Mouse (Mus musculus): Measurements from ENCODE around the gene Slc10a7.

Gene Slc10a7

GRCm38 (mm10) chr8:78626632-78627031, 117.5 kb downstream of the Slc10a7 start:
- DNase-seq = no peak

DNA sequence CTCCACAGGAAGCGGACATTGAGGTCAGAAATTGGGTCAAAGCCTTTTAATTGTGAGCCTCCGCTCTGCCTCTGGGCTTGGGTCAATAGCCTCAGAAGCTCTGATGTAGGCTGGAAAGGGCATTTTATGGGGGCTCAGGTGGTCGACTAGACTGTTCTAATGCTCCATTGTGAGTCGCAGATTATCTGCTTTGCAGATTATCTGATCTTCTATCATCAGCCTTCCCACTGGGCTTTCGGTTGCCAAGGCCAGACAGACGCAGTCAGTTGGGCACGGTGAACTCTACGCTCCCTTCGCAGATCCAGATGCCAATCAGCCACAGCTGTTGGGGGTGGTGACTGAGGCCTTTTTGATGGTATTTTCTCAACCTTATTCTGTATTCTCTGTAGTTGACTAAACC, 118.6 kb downstream of the Slc10a7 start:
- no peak for DNase-seq

GRCm38 (mm10) chr8:78630414-78631164, 121.4 kb downstream of the Slc10a7 start:
- peak; percentile 10 for DNase-seq

DNA sequence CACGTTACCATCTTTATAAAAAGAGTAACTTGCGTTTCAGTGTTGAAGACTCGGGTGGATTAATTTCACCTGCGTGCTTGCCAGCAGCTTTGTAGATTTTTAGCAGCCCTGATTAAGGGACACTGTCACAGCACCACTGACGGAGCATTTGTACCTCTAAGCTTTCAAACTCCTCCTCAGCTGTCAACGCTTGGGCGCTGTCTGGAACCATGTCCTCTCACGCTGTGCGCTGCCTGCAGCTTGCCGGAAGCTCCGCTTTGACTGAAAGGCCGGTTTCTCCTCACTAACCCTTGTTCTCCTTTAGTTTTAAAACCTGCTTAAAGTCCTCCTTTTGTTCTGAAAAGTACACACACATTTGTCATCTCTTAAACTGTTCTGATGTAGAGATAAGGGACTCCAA, 123.9 kb downstream of the Slc10a7 start:
- no peak for DNase-seq

GRCm38 (mm10) chr8:78634018-78634417, 124.9 kb downstream of the Slc10a7 start:
- DNase-seq = no peak

DNA sequence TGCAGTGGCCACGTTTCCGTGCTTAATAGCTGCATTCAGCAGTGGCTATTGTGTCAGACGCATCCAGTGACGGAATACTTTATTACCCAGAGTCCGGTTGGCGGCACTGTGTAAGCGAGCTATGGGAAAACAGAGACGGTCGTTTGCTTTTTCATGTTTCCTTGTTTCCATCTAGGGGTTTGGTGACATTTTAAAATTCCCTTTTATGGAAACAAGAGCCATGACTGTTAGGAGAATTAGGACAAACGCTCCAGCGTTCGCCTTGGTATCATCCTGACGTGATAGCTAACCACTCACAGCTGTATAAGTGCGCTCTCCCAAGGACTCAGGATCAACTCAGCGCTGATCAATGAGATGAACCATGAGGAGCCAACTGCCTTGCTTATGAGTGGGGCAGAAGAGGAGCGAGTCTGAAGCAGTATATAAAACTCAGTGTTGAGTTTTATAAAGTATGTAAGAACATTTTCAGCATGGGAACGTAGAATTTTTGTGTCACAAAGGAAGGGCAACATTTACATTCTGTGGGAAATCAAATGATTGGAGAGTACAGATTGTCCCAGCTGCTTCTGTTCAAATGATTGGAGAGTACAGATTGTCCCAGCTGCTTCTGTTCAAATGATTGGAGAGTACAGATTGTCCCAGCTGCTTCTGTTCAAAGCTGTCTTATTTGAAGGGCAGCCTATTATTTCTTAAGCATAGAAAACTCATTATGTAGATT, 125.5 kb downstream of the Slc10a7 start:
- DNase-seq = no peak

GRCm38 (mm10) chr8:78635241-78635771, 126.2 kb downstream of the Slc10a7 start:
- no peak for DNase-seq

DNA sequence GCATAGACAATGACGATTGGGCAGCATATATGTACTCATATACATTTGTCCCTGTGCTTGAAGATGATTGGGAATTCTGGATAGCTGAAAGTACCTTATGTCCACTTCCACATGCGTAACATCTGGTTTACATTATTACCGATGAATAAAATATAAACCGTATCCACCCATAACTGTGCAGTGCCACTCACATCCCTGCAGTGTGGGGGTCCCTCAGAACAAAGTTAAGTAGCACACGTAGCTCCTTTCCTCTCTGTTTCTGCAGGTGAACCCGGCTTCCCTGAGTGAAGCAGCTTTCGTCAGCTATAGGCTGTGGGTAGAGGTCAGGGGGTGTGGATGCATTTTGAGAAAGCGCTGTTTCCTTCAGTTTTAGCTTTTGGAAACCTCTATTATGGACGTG, 132.8 kb downstream of the Slc10a7 start:
- DNase-seq = no peak

DNA sequence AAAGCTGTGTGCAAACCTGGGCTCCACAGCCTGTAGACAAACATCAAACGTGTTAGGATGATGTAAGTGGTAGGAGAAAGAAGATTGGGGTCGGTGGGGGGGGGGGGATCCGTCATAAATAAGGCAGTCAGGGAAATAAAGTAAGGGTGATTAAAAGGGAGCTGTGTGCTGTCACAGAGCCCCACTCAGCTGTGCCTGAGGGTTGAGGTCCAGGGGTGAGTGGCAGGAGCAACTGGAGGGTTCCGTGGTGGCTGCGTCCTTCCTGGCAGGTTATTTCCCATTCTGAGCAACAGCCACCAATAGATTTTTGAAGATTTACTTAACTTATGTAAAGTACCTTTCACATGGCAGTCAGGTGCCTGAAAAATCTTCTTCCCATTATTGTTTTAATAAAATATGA, 133.2 kb downstream of the Slc10a7 start:
- no peak for DNase-seq

DNA sequence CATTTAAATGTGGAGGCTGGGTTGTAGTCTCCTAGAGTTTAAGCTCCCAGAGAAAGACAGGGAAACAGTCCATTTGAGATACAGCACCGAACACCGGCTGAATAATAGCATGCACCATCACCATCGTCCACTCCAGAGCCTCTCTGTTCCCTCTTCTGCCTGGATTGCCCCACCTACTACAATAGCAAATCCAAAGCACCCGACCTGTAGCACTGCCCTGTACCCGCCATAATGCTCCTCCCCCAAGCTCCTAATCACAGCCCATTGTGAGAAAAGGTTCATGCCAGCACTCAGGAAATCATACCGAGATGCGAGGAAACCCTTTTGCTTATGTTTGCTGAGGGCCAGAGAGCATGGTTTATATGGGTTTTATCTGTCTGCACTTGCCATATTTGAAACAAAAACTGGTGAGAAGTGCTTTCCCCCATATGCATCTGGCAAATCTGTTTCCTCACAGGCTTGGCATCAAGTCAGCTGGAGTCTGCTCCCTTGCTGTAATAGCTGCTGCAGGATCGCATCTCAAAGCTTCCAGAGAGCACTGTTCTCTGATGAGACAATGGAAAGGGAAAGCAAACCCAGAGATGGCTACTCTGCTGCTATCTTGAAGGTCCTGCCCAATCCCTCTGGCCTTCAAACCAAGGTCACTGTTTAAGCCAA, 138.0 kb downstream of the Slc10a7 start:
- DNase-seq = no peak

DNA sequence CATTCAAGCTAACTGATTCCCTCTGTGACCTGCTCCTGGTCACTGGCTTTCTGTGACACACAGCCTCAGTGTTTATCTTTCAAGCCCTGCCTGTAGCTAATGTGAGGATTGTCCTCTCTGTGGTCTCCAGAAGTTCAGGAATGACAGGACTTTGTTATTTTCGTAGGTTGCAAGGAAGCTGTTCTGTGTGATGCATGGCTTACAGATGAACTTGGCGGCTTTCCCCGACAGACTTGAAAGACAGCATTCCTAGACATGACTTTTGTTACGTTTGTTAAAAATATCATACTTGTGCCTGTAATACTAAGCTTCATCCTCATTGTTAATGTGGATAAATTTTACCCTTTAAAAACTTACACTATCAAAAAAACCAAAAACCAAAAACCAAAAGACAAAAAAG, 138.7 kb downstream of the Slc10a7 start:
- DNase-seq = no peak

DNA sequence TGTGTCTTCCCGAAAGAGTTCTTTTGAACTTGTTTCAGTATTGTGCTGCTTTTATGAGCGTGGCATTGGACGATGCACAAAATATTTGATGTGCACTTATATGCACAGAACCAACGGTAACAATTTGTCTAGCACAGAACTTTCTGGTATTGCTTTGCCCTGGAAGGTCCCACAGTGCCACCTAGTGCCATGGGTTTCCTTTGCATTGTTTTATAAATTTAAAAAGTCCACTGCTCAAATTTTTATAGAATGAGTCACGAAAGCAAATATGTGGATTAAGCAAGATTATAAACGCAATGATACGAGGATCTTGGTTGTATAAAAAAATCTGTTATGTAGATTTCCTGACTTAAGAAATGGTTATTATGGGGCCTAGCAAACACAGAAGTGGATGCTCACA, 139.8 kb downstream of the Slc10a7 start:
- peak; percentile 87 for DNase-seq

GRCm38 (mm10) chr8:78651670-78652069, 142.5 kb downstream of the Slc10a7 start:
- DNase-seq = no peak

DNA sequence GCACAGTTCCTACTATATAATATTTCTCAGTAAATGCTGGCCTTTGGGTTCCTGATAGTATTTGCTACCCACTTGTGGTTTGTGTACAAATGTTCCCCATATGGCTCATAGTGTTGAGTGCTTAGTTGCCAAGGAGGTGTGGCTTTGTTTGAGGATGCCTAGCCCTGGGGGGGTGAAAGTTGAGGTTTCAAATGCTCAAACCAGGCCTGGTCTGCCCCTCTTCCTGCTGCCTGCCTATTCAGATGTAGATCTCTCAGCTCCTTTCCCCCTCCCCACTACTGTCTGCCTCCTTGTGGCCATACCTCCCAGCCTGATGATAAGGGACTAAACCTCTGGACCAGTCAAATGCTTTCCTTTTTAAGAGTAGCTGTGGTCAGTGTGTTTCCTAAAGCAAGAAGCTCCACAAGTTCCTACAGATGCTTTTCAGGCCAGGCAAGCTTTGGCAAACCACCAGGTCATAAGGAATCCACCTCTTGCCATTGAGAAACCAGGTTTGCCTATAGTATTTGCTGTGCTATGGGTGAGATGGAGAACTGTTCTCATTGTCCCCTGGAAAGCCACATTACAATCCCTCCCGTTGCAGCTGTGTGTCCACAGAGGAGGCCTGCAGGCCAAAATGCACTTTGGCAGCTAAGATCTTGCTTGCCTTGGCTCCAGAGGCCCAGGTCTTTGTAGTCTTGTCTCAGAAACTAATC, 146.4 kb downstream of the Slc10a7 start:
- no peak for DNase-seq

GRCm38 (mm10) chr8:78656700-78657370, 147.7 kb downstream of the Slc10a7 start:
- DNase-seq = no peak

DNA sequence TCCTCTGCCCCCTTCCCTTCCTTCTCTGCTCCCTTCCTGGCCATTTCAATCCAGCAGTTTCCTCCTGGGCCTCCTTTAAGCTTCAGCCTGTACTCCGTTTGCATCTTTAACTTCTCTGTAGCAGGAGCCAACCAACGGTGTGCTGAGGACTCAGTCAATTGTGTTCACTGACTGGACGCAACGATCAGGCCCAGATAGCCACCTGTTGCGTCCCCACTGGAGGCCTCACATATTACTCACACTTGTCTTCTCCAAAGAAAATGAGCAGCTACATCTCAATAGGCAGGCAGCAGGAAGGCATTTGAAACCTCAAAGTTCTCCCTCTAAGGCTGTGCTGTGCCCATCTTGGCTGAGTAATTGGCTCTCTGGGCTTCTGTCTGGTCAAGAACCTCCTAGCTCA, 149.0 kb downstream of the Slc10a7 start:
- no peak for DNase-seq

DNA sequence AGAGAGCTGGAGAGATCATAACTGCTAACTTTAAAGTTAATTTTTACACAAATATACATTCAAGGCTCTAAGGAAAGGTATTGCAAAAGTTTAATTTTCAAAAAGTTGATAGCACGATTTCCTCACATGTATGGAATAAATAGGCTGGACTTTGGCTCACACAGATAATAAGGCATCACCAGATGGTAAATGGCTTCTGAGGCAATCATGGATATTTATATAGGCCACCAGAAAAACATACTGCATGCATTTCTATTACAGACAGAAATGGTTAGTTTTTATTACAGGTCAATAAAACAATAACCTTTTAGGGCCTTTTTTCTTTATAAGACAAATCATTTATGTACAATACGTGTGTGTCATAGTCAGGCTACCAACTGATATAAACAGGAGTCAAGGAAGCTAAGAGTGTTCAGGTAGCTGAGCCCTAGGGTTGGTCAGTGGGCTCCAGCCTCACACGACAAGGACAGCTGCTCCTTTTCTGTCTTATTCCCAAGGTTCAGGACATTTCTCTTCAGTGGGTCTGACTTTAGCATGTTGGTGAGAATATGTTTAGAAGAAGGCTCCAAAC, 150.6 kb downstream of the Slc10a7 start:
- DNase-seq = no peak

DNA sequence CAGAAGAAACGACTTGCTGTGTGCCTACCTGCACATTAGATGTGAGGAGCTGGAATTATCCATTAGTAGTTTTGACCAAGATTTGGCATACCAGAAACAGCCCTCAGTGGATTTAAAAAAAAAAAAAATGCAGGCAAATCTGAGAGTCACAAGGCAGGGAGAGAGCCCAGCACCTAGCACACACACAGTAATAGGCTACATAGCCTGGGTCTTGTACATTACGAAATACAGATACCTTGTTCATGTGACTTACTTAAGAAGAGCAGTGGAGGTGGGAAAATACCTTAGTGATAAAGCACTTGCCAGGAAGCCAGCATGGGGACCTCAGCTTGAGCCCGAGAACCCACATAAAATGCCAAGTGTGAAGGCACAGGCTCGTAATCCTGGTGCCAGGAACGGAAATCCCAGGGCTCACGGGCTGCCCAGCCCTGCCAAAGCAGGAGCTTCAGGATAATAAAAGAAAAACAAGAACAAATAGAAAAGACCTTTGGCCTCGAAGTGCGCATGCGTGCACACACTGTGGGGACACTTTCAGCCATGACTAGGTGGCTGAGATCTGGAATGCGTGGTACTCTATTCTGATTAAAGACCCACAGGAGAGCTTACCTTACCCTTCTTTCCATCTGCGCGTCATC, 155.3 kb downstream of the Slc10a7 start:
- DNase-seq = no peak

GRCm38 (mm10) chr8:78667399-78667798, 158.3 kb downstream of the Slc10a7 start:
- DNase-seq = peak; percentile 56

DNA sequence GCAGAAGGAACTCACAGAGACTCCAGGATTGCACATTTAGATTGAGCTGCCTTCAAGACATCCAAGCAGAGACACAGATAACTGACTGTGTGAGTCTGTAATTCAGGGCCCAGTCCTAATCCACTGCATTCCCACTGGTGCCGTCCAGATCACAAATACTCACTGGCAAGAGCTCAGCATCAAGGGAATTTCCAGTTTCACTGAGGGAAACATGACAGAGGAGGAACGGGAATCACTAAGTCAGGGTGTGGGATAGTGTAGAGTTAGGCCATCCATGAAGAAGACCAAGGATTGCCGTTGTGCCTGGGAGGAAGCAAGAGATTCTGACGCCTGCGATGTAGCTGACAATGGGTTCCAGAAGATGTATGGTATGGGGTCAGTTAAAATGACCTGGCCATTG, 159.1 kb downstream of the Slc10a7 start:
- DNase-seq = no peak

DNA sequence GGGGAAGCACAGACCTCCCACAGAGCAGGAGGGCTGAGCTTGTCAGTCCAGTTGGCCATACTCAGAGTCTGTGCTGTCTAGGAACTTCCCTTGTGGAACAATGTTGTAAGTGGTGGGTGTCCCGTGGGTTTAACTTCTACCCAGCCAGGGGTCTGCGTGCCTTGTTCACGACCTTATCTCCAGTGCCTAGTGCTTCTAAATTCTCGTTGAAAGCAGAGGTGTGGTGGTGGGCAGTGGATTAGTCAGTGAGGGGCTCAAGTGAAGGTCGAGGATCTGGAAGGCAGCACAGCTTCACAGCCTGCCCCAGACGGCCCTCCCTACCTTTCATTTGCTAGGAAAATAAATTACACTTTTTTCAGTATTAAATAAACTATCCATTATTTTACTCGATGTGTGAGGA, 161.1 kb downstream of the Slc10a7 start:
- DNase-seq = no peak

All from lung, postnatal 10 days (tissue).